Mouse (Mus musculus) kidney, postnatal 4 days (tissue): ENCODE data around the gene Selenon.
"Not testable (repeated sequence)": the region's sequence is repeated elsewhere in the genome, so short reads cannot be mapped to it uniquely, and the experiment has no call there.

ENCODE experiments used
- DNase-seq, 2 experiments: peaks; one replicate each; pipeline ENCODE4 v3.0.0; 2021; ENCODE audit warnings: mixed read lengths in 2 of 2

Gene Selenon

DNA sequence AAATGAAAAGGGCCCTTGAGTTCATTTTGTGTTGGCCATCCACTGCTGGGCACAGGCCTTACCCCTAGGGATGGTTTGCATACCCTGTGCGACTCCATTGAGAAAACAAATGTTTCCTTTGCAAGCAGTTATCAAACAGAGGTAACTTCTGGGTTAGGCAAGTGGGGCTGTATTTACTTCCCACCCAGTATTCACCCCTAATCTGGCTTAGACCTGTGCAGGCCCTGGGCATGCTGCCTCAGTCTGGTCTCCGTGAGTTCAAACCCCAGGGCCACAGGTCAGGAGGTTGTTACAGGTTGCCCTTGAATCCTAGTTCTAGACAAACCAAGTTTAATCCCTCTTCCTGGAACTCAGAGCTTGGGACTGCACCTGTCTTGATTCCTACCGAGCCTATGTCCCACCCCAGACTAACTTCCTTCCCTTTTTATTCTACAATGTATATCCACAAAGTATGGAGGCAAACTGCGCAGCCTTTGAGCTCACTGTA is 46.6 kb downstream of the Selenon start:
- DNase-seq: no peak

DNA sequence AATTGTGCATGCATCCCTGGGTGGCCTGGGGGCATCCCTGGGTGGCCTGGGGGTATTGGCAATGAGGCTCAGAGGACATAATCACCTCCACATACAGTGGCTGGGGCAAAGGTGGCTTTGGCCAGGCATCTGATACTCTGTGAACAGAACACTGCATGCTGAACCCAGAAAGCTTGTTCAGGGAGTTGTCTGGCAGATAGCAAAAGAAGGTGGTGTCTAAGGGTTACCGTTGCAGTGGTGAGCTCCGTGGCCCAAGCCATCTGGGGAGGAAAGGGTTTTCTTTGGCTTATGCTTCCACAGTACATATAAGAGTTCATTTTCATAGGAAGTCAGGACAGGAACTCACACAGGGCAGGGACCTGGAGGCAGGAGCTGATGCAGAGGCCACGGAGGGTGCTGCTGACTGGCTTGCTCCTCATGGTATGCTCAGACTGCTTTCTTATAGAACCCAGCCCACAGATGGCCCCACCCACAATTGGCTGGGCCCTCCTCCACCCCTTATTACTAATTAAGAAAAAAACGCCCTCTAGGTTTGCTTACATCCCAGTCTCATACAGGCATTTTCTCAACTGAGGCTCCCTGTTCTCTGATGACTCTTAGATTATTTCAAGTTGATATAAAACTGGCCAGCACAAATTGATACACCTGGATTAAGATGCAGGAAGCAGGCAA is 48.1 kb downstream of the Selenon start:
- no peak for DNase-seq

DNA sequence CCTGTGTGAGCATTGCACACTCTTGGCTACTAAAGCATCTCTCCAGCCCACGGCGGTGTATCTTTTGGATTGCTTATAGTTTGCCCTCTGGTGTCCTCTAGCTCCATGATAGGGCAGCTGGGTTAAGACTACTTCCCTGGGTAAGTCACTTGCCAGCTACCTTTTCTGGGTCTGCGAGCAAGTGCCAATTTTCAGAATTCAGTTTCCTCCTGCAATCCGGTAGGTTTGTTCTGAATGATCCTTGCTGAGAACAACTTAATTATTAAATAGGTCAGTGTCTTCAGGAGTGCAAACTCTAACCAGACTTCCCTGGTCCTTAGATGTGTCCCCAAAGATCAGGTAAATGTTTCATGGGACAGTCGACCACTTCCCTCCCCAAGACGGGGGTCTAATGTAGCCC is 50.9 kb downstream of the Selenon start:
- no peak for DNase-seq

DNA sequence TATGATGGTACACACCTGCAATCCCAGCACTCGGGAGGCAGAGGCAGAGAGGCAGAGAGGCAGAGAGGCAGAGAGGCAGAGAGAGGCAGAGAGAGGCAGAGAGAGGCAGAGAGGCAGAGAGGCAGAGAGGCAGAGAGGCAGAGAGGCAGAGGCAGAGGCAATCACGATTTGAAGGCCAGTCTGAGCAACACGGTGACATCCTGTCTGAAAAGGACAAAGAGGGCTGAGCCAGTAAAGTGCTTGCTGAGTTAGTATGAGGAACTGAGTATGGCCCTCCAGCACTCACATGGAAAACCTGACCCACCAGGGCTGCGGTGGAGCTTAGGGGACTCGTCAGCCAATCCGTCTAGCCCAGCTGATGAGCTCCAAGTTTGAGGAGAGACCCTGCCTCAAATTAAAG is 53.0 kb downstream of the Selenon start:
- DNase-seq: not testable (repeated sequence)

DNA sequence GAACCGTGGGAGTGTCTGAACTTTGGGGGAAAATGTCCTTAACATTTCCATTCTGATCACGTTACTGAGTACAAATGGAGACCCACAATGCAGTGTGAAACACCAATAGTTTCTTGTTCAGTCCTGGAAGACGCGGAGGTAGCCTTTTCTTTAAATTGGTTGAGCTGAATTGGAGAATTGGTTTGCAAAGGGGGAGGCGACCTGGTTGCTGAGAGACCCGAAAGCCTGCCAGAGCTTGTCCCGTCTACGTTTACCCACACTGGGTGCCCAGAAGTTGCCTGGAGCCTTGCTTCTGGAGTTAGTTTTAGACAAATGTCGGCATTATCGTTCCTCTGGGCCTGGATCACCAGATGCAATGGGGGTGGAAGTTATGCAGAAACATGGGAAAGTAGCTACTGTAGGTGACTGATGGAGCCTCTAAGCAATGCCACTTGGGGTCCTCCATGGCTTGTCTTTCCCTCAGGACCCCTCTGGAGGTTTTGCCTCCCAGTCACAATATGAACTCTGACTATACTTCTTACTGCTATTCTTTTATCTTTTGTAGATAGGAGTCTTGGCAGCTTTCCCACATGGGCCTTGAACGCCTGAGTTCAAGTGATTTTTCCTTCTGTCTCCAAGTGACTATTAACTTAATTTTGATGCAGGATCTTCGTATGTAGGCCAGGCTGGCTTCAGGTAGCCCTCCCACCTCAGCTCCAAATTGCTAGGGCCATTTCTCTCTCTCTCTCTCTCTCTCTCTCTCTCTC is 53.8 kb downstream of the Selenon start:
- no peak for DNase-seq

DNA sequence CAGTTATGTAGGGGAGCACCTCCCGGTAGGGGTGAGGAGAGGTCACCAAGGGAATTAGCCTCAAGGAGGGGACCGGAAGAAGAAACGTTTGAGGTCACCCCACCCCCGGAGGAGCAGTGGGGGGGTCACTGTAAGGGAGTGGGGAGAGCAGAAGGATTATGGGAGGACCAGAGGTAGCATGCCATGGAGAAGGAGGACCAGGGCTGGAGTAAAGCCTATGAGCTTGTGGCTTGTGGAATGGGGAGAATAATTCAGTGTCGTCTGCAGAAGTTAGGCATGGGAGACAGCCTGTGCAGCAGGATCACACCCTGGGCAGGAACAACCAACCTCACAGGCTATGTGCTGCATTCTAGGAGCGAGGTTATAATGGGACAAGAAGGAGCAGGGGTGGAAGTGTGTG is 54.7 kb downstream of the Selenon start:
- DNase-seq: no peak

DNA sequence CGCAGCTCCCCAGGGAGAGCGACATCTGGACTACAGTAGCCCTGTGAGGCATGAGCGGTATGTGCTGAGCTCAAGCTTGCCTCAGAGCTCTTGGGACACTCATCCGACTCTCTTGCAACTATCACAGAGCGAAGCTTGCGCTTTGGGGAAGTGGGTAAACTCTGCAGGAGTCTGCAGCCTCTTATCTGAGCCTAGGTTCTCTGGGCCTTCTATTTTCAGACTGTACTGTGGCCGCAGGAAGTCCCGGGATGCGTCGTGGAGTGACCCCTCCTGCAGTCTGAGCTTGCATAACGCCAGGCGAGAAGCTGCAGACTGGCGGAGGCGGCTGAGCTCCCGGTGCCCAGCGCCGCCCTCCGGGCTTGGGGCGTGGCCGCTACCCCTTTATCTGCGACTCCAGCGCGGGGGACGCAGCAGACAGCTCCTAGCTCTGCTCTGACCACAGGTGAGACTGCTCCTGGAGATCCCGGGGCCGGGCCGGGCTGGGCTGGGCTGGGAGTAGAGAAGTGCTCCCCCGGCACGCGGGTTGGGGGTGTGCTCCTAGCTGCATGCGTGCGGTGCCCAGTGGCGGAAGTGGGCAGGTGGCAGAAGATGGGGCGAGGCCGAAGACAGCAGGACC is 55.3 kb downstream of the Selenon start, which contains the start of gene Paqr7:
Paqr7 (plus strand) TSS at position 103 of the 616 bp plus-strand sequence.
- DNase-seq: peak; percentile 75 to 84

DNA sequence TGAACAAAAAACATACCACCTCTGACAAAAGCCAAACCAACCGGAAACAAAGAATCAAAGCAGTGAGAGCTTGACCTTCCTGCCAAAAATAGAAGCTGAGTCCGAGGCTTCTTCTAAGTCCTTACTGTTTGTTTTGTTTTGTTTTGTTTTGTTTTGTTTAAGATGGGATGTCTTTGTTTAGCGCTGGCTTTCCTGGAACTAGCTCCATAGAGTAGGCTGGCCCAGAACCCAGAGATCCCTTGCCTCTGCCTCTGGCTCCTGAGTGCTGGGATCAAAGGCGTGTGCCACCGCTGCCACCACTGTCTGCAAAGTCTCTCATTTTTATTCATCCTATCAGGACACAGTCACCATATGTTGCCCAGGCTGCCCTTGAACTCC is 56.4 kb downstream of the Selenon start:
- DNase-seq: no peak

DNA sequence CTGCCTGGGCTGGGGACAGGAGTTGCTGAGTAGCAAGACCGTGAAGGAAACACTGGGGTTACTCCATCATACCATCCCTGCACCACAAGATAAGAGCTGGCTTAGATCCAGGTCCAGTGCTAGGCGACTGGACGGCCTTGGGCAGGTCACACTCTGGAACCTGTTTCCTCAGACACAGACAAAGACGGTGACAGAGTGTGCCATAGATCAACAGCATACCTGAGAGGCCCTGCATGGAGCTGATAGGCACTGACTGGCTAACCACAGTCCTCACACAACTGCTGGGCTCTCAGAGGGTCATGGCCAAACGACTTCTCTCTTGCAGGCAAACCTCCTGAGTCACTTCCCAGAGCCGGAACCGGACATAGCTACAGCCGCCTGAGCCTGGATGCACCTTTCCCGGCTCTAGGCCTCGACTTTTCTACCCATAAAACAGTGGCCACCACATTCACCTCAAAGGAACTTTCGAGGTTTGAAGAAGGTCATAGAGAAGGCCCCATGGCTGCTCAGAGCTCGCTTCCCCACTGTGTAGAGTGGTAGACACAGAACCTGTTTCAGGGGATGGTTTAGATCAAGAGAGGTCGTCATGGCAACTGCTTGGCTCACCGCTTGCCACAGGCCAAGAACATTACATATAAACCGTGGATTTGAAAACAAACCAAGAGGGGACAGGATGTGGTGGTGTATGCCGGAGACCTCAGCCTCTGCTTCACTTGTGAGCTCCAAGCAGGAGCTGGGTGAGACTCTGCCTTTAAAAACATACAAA is 57.0 kb downstream of the Selenon start:
- peak; percentile 35 to 46 for DNase-seq

DNA sequence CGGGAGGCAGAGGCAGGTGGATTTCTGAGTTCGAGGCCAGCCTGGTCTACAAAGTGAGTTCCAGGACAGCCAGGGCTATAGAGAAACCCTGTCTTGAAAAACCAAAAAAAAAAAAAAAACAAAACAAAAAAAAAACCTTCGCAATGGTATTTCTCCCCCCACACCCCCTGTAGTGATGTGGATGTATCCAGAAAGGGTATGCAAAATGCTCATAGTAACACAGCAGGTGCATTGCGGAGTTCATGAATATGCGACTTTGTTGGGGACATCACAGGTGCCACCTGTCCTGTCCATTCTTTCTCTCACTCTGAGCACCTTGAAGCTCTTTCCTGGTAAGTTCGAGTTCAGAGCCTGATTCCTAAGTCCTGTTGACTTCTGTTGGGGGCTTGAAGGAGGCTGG is 57.8 kb downstream of the Selenon start:
- not testable (repeated sequence) for DNase-seq

DNA sequence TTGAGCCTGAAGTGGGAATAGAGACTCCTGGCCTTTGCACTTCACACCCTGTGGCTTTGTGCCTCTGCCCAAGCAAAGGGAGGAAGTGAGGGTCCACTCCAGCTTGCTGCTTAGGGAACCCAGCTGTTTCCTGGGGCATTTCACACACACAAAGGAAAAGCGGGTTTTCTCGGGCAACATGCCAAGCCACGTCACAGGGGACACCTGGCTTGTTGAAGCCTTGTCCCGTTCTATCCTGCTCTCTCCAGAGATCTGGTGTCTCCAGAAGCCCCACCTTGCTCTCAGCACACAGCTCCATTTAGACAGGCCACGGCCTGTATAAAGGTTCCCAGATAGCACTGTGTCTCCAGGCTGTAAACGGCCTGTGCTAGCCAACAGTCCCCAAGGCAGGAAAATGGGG is 60.2 kb downstream of the Selenon start:
- peak; percentile 61 to 70 for DNase-seq

DNA sequence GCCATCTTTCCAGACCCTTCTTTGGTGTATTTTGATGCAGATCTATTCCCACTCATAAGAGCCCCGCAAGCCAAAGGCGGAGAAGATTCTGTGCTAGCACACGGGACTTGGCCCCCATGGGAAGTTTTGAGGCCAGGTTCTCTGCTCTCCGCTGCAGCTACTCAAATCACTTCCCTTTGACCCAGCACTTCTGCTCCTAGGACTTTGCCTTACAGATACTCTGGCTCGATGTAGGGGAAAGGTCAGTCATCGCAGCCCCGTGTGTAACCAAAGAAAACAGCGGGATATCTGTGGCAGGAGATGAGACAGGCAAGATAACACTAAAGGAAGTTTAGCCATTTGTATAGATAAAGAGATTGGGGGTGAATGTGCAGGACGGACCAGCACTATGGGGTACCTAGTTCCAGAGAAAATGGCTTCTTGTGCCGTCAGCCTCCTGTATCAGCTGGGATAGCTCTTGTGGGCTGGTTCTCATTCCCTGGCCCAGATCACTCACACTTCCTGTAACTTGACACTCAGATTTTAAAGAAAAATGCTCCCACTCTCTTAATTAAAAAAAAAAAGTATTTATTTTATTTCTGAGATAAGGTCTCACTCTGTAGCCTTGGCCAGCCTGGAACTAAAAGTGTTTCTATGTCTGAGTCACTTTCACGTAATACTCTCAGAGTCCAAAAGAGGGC is 61.8 kb downstream of the Selenon start:
- DNase-seq: no peak

DNA sequence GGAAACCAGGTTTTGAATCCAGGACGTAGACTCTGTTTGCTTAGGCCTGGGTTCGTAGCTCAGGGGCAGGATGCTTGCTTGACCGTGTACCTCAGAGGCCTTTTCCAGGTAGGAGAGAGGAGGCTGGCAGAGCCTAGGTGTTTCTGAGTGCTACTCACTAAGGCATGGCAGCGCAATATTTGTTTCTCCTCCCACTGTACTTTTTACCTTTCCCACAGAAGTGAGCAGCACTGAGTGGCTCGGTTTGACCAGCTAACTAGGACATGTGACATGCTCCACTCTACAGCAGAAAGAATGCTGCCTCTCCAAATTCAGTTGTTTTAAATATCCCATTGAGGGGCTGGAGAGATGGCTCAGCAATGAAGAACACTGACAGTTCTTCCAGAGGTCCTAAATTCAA is 63.8 kb downstream of the Selenon start:
- DNase-seq: no peak
